In genomic region chr10:76531828-76532227, GRCm38 (mm10) we compare ENCODE assay signal across 8 mouse cellular contexts. TPM values are rescaled to one million over a fixed set of nuclear protein-coding genes. Genes with fewer than 3 reads are reported as not detected.
DNase-seq lines count a peak whose midpoint lies in the region; ATAC-seq lines count a peak whose summit lies in the region.

No protein-coding gene starts in this region.

- ATAC-seq in heart, embryonic 16.5 days (replicated peaks; ENCODE audit: extremely low read depth, insufficient read depth, low FRiP score) = no peak
- ATAC-seq in hindbrain, embryonic 11.5 days (ENCODE audit: low FRiP score) = peak; percentile 28; the same call in 1 of the 2 replicates
- peak; percentile 59; the same call in 1 of the 2 replicates for ATAC-seq in midbrain, embryonic 13.5 days

- WGBS in heart, embryonic 16.5 days = 1% methylated on average over 14 of the region's 14 CpGs
- under 1% methylated on average over 14 of the region's 14 CpGs for WGBS in hindbrain, embryonic 11.5 days
- WGBS in midbrain, embryonic 13.5 days = 2% methylated on average over 14 of the region's 14 CpGs

- peak overlapping the region; percentile 84 for H3K9ac ChIP-seq in heart, embryonic 16.5 days (ENCODE audit: low read length)
- peak overlapping the region; percentile 71 for H3K9ac ChIP-seq in hindbrain, embryonic 11.5 days (ENCODE audit: low read depth, low read length)
- H3K9ac ChIP-seq in midbrain, embryonic 13.5 days (replicated peaks) = peak overlapping the region; percentile 87

- no peaks in the 10 kb centered on the region for H3K27me3 ChIP-seq in heart, embryonic 16.5 days (ENCODE audit: control insufficient read depth, insufficient read depth, low read length)
- H3K27me3 ChIP-seq in hindbrain, embryonic 11.5 days (ENCODE audit: control insufficient read depth, insufficient read depth, low read length) = no peaks in the 10 kb centered on the region
- no peaks in the 10 kb centered on the region for H3K27me3 ChIP-seq in midbrain, embryonic 13.5 days

- peaks cover 16% of the 10 kb centered on the region for H3K36me3 ChIP-seq in heart, embryonic 16.5 days (ENCODE audit: control insufficient read depth, insufficient read depth)
- H3K36me3 ChIP-seq in hindbrain, embryonic 11.5 days (ENCODE audit: control insufficient read depth, insufficient read depth, low read length) = peaks cover 6% of the 10 kb centered on the region; the same call in 1 of the 2 replicates
- H3K36me3 ChIP-seq in midbrain, embryonic 13.5 days = peaks cover 36% of the 10 kb centered on the region

- H3K4me2 ChIP-seq in heart, embryonic 16.5 days (ENCODE audit: low read depth, low read length) = peak overlapping the region; percentile 96
- peak overlapping the region; percentile 85 for H3K4me2 ChIP-seq in hindbrain, embryonic 11.5 days (replicated peaks; ENCODE audit: low read depth, low read length)
- peak overlapping the region; percentile 86 for H3K4me2 ChIP-seq in midbrain, embryonic 13.5 days (replicated peaks)

- peaks cover 6% of the 10 kb centered on the region for H3K4me1 ChIP-seq in heart, embryonic 16.5 days (ENCODE audit: control insufficient read depth, insufficient read depth, low read length)
- H3K4me1 ChIP-seq in hindbrain, embryonic 11.5 days (replicated peaks; ENCODE audit: control insufficient read depth, insufficient read depth, low read length) = 0 out of 2 replicates have a peak, but pooled peaks cover 3% of the 10 kb centered on the region
- H3K4me1 ChIP-seq in midbrain, embryonic 13.5 days (replicated peaks) = peaks cover 34% of the 10 kb centered on the region

- DNase-seq in heart, adult 8-10 months (ENCODE audit: low spot score) = no peak
- peak; percentile 8 for DNase-seq in adipocyte (ENCODE audit: low spot score)
- DNase-seq in hindbrain, embryonic 11.5 days (ENCODE audit: low spot score) = no peak
- DNase-seq in gastrocnemius, postnatal 14 days = no peak
- DNase-seq in frontal cortex, adult 2 months (ENCODE audit: extremely low spot score in 1 of 2, low spot score in 1 of 2) = no peak
- DNase-seq in gastrocnemius, postnatal 25 days = no peak

- H3K9me3 ChIP-seq in heart, embryonic 16.5 days (replicated peaks; ENCODE audit: control insufficient read depth, low read length) = no peaks in the 10 kb centered on the region
- no peaks in the 10 kb centered on the region for H3K9me3 ChIP-seq in hindbrain, embryonic 11.5 days (ENCODE audit: control insufficient read depth, low read length)
- H3K9me3 ChIP-seq in midbrain, embryonic 13.5 days = no peaks in the 10 kb centered on the region

- peak overlapping the region; percentile 61 for H3K27ac ChIP-seq in heart, embryonic 16.5 days (ENCODE audit: low read length)
- peak overlapping the region; percentile 77 for H3K27ac ChIP-seq in hindbrain, embryonic 11.5 days (ENCODE audit: low read depth, low read length)
- H3K27ac ChIP-seq in midbrain, embryonic 13.5 days = peak overlapping the region; percentile 86

- peak overlapping the region; percentile 83 for H3K4me3 ChIP-seq in heart, embryonic 16.5 days (ENCODE audit: low read length)
- peak overlapping the region; percentile 74 for H3K4me3 ChIP-seq in hindbrain, embryonic 11.5 days (ENCODE audit: low read depth, low read length)
- peak overlapping the region; percentile 79 for H3K4me3 ChIP-seq in midbrain, embryonic 13.5 days (replicated peaks)

- intact Hi-C loops in gastrocnemius, postnatal 14 days (cut with DNase I; ENCODE audit: low total_unique reads) = no loop called here

RNA-seq across cellular contexts. Expression of gene Lss, which starts 0.4 kb away (rescaled TPM):
- polyA plus RNA-seq in heart, embryonic 16.5 days (2015; fragmentation: Nextera tagmentation; extraction: Ambion mirVana) = 8.0 and 8.2 TPM in 2 replicates
- total RNA-seq in heart, adult 8-10 months (2022) = 1 to 10 TPM; 4.9 to 9.2 (median 7.7) TPM
- polyA plus RNA-seq in hindbrain, embryonic 11.5 days (2014; fragmentation: Nextera tagmentation; extraction: Ambion mirVana) = 45.1 and 56.4 TPM in 2 replicates
- polyA plus RNA-seq in midbrain, embryonic 13.5 days (2015; fragmentation: Nextera tagmentation; extraction: Ambion mirVana) = 45.2 and 45.5 TPM in 2 replicates
- 1 to 10 TPM; 4.5 to 6.9 TPM for total RNA-seq in gastrocnemius, postnatal 14 days (2021)
- polyA plus RNA-seq in frontal cortex, adult 2 months (2012; rRNA removed) = 27.3 and 29.2 TPM in 2 replicates
- 1 to 10 TPM; 4.2 to 4.9 TPM for total RNA-seq in gastrocnemius, postnatal 25 days (2021)

RNA-seq across cellular contexts. Expression of gene Spatc1l, which starts 30.2 kb away (rescaled TPM):
- polyA plus RNA-seq in heart, embryonic 16.5 days (2015; fragmentation: Nextera tagmentation; extraction: Ambion mirVana) = 0.13 TPM in 1 of 2 replicates, not detected in the other
- total RNA-seq in heart, adult 8-10 months (2022) = not detected
- polyA plus RNA-seq in hindbrain, embryonic 11.5 days (2014; fragmentation: Nextera tagmentation; extraction: Ambion mirVana) = 0.22 TPM in 1 of 2 replicates, not detected in the other
- polyA plus RNA-seq in midbrain, embryonic 13.5 days (2015; fragmentation: Nextera tagmentation; extraction: Ambion mirVana) = not detected in 2 replicates
- not detected for total RNA-seq in gastrocnemius, postnatal 14 days (2021)
- polyA plus RNA-seq in frontal cortex, adult 2 months (2012; rRNA removed) = 0.44 and 0.46 TPM in 2 replicates
- not detected for total RNA-seq in gastrocnemius, postnatal 25 days (2021)

RNA-seq across cellular contexts. Expression of gene Ftcd, which starts 43.6 kb away (rescaled TPM):
- polyA plus RNA-seq in heart, embryonic 16.5 days (2015; fragmentation: Nextera tagmentation; extraction: Ambion mirVana) = 3.5 and 4.0 TPM in 2 replicates
- not detected for total RNA-seq in heart, adult 8-10 months (2022)
- polyA plus RNA-seq in hindbrain, embryonic 11.5 days (2014; fragmentation: Nextera tagmentation; extraction: Ambion mirVana) = not detected in 2 replicates
- 0.15 TPM in 1 of 2 replicates, not detected in the other for polyA plus RNA-seq in midbrain, embryonic 13.5 days (2015; fragmentation: Nextera tagmentation; extraction: Ambion mirVana)
- total RNA-seq in gastrocnemius, postnatal 14 days (2021) = not detected
- 0.02 TPM in 1 of 2 replicates, not detected in the other for polyA plus RNA-seq in frontal cortex, adult 2 months (2012; rRNA removed)
- not detected for total RNA-seq in gastrocnemius, postnatal 25 days (2021)
